Mouse (Mus musculus) MEL (cell line): ENCODE results near the gene Tgfbr3.

Source experiments
- MAX ChIP-seq: IDR thresholded peaks from 2 replicates; pipeline ENCODE4 v1.6.1; 2011; ENCODE audit warnings: low read length, improper control_type of control experiment
- POLR2AphosphoS5 ChIP-seq: IDR thresholded peaks from 2 replicates; pipeline ENCODE4 v1.6.1; 2012; ENCODE audit warnings: low read depth, borderline replicate concordance, mild to moderate bottlenecking, inconsistent platforms, low read length, moderate library complexity, mixed read lengths
- TCF12 ChIP-seq: IDR thresholded peaks from 2 replicates; pipeline ENCODE4 v1.6.1; 2014; ENCODE audit warnings: low read depth, mild to moderate bottlenecking, inconsistent platforms, low read length, improper control_type of control experiment, moderate library complexity
- USF1 ChIP-seq: IDR thresholded peaks from 2 replicates; pipeline ENCODE4 v1.6.1; 2014; ENCODE audit warnings: low read depth, mild to moderate bottlenecking, inconsistent platforms, low read length, improper control_type of control experiment, moderate library complexity

GRCm38 (mm10) chr5:107121086-107121485, 168.3 kb downstream of the Tgfbr3 start:
- TF ChIP-seq USF1 (no peak), POLR2AphosphoS5 (no peak), TCF12 (no peak), MAX (no peak)
